Mouse (Mus musculus): ENCODE measurements around the gene Elmod2. TPM values are rescaled to one million over a fixed set of nuclear protein-coding genes. Genes with fewer than 3 reads are reported as not detected.

The Elmod2 gene
- polyA plus RNA-seq, 1 experiment from 2014 or later, result 23.6 TPM

DNA sequence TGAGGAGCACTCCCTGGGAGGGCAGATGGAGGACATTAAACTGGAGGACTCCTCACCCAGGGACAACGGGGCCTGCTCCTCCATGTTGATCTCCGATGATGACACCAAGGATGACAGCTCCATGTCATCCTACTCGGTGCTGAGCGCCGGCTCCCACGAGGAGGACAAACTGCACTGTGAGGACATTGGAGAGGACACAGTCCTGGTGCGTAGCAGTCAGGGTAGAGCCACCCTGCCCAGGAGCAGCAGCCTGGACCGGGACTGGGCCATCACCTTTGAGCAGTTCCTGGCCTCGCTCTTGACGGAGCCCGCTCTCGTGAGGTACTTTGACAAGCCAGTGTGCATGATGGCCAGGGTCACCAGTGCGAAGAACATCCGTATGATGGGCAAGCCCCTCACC is 61.1 kb downstream of the Elmod2 start:
- Histone ChIP-seq H3K4me3 (no peak overlapping the region), H3K36me3 (replicated peaks) (peaks cover 32% of the 10 kb centered on the region), H3K27ac (replicated peaks) (no peak overlapping the region), H3K9me3 (no peaks in the 10 kb centered on the region), H3K27me3 (replicated peaks; ENCODE audit: low read depth, poor library complexity, severe bottlenecking) (no peaks in the 10 kb centered on the region), H3K4me1 (peaks cover 7% of the 10 kb centered on the region)
- DNase-seq (ENCODE audit: low spot score), result no peak
- WGBS, result 95% methylated on average over 14 of the region's 14 CpGs

Other genes starting within 250 kb of the Elmod2 start
- 3.3 and 3.8 TPM in 2 replicates for gene Tbc1d9, start 167.1 kb downstream of the Elmod2 start, polyA plus RNA-seq (2016; fragmentation: Nextera tagmentation; extraction: Ambion mirVana)
- gene Gm10645, start 166.3 kb downstream of the Elmod2 start, polyA plus RNA-seq (2016; fragmentation: Nextera tagmentation; extraction: Ambion mirVana), result 1.9 and 2.2 TPM in 2 replicates
- 0.09 TPM in 1 of 2 replicates, not detected in the other for gene Ucp1, start 42.1 kb downstream of the Elmod2 start, polyA plus RNA-seq (2016; fragmentation: Nextera tagmentation; extraction: Ambion mirVana)
- not detected in 2 replicates for gene Mgat4d, start 16.0 kb upstream of the Elmod2 start, polyA plus RNA-seq (2016; fragmentation: Nextera tagmentation; extraction: Ambion mirVana)
- 2.4 TPM in 2 replicates for gene Clgn, start 57.4 kb upstream of the Elmod2 start, polyA plus RNA-seq (2016; fragmentation: Nextera tagmentation; extraction: Ambion mirVana)
- 103 and 111 TPM in 2 replicates for gene Scoc, start 125.9 kb upstream of the Elmod2 start, polyA plus RNA-seq (2016; fragmentation: Nextera tagmentation; extraction: Ambion mirVana)
- not detected in 2 replicates for gene Olfr370, start 203.3 kb upstream of the Elmod2 start, polyA plus RNA-seq (2016; fragmentation: Nextera tagmentation; extraction: Ambion mirVana)
- gene Ndufb7, start 234.2 kb upstream of the Elmod2 start, polyA plus RNA-seq (2016; fragmentation: Nextera tagmentation; extraction: Ambion mirVana), result 320 and 348 TPM in 2 replicates

Data from embryonic facial prominence, embryonic 10.5 days (tissue).